8 mouse cellular contexts compared by ENCODE assay signal in the genomic region with DNA sequence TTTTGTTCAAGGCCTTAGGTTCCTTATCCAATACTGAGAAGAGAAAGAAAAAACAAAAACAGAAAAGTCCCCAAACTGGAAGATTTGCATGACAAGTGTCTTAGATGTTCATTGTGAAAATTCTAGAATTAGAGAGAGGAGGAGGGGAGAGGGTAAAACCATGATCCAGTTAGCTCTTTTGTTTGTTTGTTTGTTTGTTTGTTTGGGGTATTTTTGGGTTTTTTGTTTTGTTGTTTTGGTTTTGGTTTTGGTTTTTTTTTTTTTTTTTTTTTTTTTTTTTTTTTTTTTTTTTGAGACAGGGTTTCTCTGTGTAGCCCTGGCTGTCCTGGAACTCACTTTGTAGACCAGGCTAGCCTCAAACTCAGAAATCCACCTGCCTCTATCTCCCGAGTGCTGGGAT.
DNase-seq lines count a peak whose midpoint lies in the region; ATAC-seq and TF ChIP-seq lines count a peak whose summit lies in the region.
"Not testable (repeated sequence)": the region's sequence is repeated elsewhere in the genome, so short reads cannot be mapped to it uniquely, and the experiment has no call there.

No protein-coding gene starts in this region.

- H3K9ac ChIP-seq in ES-Bruce4 (ENCODE audit: low read depth, poor library complexity, severe bottlenecking); forebrain, embryonic 13.5 days; heart, embryonic 12.5 days; hindbrain, embryonic 13.5 days; liver, embryonic 12.5 days: not testable (repeated sequence)

- not testable (repeated sequence) for H3K36me3 ChIP-seq in ES-Bruce4 (ENCODE audit: control insufficient read depth, insufficient read depth, low read length, poor library complexity, severe bottlenecking); forebrain, embryonic 13.5 days (ENCODE audit: poor library complexity, severe bottlenecking); heart, embryonic 12.5 days; hindbrain, embryonic 13.5 days; kidney, adult 2 months (ENCODE audit: control insufficient read depth, insufficient read depth, low read length); liver, embryonic 12.5 days; midbrain, embryonic 10.5 days; small intestine, adult 2 months (ENCODE audit: control insufficient read depth, insufficient read depth, low read length)

- H3K27ac ChIP-seq in ES-Bruce4 (ENCODE audit: insufficient read depth, low read length) = peak overlapping the region; percentile 87
- H3K27ac ChIP-seq in forebrain, embryonic 13.5 days = peak overlapping the region; percentile 78; the same call in 1 of the 2 replicates
- H3K27ac ChIP-seq in heart, embryonic 12.5 days (ENCODE audit: poor library complexity, severe bottlenecking) = peak overlapping the region; percentile 69
- peak overlapping the region; percentile 80 for H3K27ac ChIP-seq in hindbrain, embryonic 13.5 days
- peak overlapping the region; percentile 51 for H3K27ac ChIP-seq in kidney, adult 2 months (ENCODE audit: insufficient read depth, low read depth, low read length)
- H3K27ac ChIP-seq in liver, embryonic 12.5 days = peak overlapping the region; percentile 31; the same call in 1 of the 2 replicates
- peak overlapping the region; percentile 81 for H3K27ac ChIP-seq in midbrain, embryonic 10.5 days (replicated peaks)
- peak overlapping the region; percentile 94 for H3K27ac ChIP-seq in small intestine, adult 2 months (ENCODE audit: insufficient read depth, low read depth, low read length)

- DNase-seq in kidney, adult 2 months; midbrain, embryonic 10.5 days (ENCODE audit: low spot score): not testable (repeated sequence)

- H3K4me3 ChIP-seq in ES-Bruce4 (ENCODE audit: low read depth, low read length); forebrain, embryonic 13.5 days; heart, embryonic 12.5 days; hindbrain, embryonic 13.5 days; kidney, adult 2 months (ENCODE audit: insufficient read depth, low read depth, low read length); liver, embryonic 12.5 days; midbrain, embryonic 10.5 days; small intestine, adult 2 months (ENCODE audit: low read depth, low read length): not testable (repeated sequence)

- not testable (repeated sequence) for H3K4me2 ChIP-seq in forebrain, embryonic 13.5 days; heart, embryonic 12.5 days; hindbrain, embryonic 13.5 days
- H3K4me2 ChIP-seq in liver, embryonic 12.5 days = peak overlapping the region; percentile 38; the same call in 1 of the 2 replicates

- not testable (repeated sequence) for TF ChIP-seq POLR2A in ES-Bruce4 (IDR thresholded peaks at IDR 0.05; ENCODE audit: insufficient read depth, low read length); kidney, adult 2 months (IDR thresholded peaks at IDR 0.05; ENCODE audit: low read depth, low read length); small intestine, adult 2 months (IDR thresholded peaks at IDR 0.05; ENCODE audit: low read depth, low read length)

- not testable (repeated sequence) for H3K9me3 ChIP-seq in ES-Bruce4 (replicated peaks; ENCODE audit: control insufficient read depth, insufficient read depth, low read length, poor library complexity, severe bottlenecking); forebrain, embryonic 13.5 days (replicated peaks); heart, embryonic 12.5 days (replicated peaks); hindbrain, embryonic 13.5 days; liver, embryonic 12.5 days (replicated peaks); midbrain, embryonic 10.5 days (replicated peaks)

- not testable (repeated sequence) for ATAC-seq in forebrain, embryonic 13.5 days; heart, embryonic 12.5 days (ENCODE audit: insufficient number of reproducible peaks, low FRiP score); hindbrain, embryonic 13.5 days (ENCODE audit: low FRiP score); liver, embryonic 12.5 days

- 71% methylated on average over 1 of the region's 1 CpGs for WGBS in forebrain, embryonic 13.5 days
- 40% methylated on average over 1 of the region's 1 CpGs for WGBS in heart, embryonic 12.5 days
- WGBS in hindbrain, embryonic 13.5 days = 56% methylated on average over 1 of the region's 1 CpGs
- 92% methylated on average over 1 of the region's 1 CpGs for WGBS in kidney, adult 2 months
- WGBS in liver, embryonic 12.5 days (ENCODE audit: insufficient replicate concordance) = 37% methylated on average over 1 of the region's 1 CpGs
- 41% methylated on average over 1 of the region's 1 CpGs for WGBS in midbrain, embryonic 10.5 days
- 71% methylated on average over 1 of the region's 1 CpGs for WGBS in small intestine, adult 2 months

- TF ChIP-seq CTCF in ES-Bruce4 (IDR thresholded peaks at IDR 0.05; ENCODE audit: low read depth, low read length); kidney, adult 2 months (conservative IDR thresholded peaks at IDR 0.05; ENCODE audit: insufficient read depth, insufficient read length, low read depth, low read length); small intestine, adult 2 months (IDR thresholded peaks at IDR 0.05; ENCODE audit: extremely low read depth, insufficient read length, insufficient replicate concordance, low read depth, low read length): not testable (repeated sequence)

- not testable (repeated sequence) for H3K4me1 ChIP-seq in ES-Bruce4 (ENCODE audit: control insufficient read depth, insufficient read depth, low read length); kidney, adult 2 months (ENCODE audit: control insufficient read depth, insufficient read depth, low read length)
- H3K4me1 ChIP-seq in forebrain, embryonic 13.5 days = peaks cover 30% of the 10 kb centered on the region
- peaks cover 33% of the 10 kb centered on the region for H3K4me1 ChIP-seq in heart, embryonic 12.5 days (replicated peaks)
- peaks cover 27% of the 10 kb centered on the region for H3K4me1 ChIP-seq in hindbrain, embryonic 13.5 days (replicated peaks)
- peaks cover 29% of the 10 kb centered on the region for H3K4me1 ChIP-seq in liver, embryonic 12.5 days
- peaks cover 21% of the 10 kb centered on the region for H3K4me1 ChIP-seq in midbrain, embryonic 10.5 days
- H3K4me1 ChIP-seq in small intestine, adult 2 months (ENCODE audit: control insufficient read depth, insufficient read depth, insufficient read length, low read length) = peaks cover 43% of the 10 kb centered on the region

- TF ChIP-seq EP300 in ES-Bruce4 (IDR thresholded peaks at IDR 0.05; ENCODE audit: insufficient read depth, low read depth, low read length) = not testable (repeated sequence)

- H3K27me3 ChIP-seq in ES-Bruce4 (ENCODE audit: control insufficient read depth, insufficient read depth, low read length, poor library complexity, severe bottlenecking); forebrain, embryonic 13.5 days; heart, embryonic 12.5 days (replicated peaks); hindbrain, embryonic 13.5 days; kidney, adult 2 months (replicated peaks; ENCODE audit: control insufficient read depth, insufficient read depth, low read length); liver, embryonic 12.5 days (replicated peaks); midbrain, embryonic 10.5 days (ENCODE audit: low read depth, poor library complexity, severe bottlenecking); small intestine, adult 2 months (ENCODE audit: control insufficient read depth, insufficient read depth, low read length): not testable (repeated sequence)

Comparison
In these comparisons a context has a peak if more than half of its experiments do, and no peak if none do; other contexts are left out.
1. H3K27ac ChIP-seq: peak in every context shown above with its lines; median percentile 94 in small intestine, adult 2 months; 87 in ES-Bruce4; 81 in midbrain, embryonic 10.5 days; 80 in hindbrain, embryonic 13.5 days; 78 in forebrain, embryonic 13.5 days; 69 in heart, embryonic 12.5 days; 51 in kidney, adult 2 months; 31 in liver, embryonic 12.5 days.